ENCODE assay signal across 8 mouse cellular contexts in the genomic region with DNA sequence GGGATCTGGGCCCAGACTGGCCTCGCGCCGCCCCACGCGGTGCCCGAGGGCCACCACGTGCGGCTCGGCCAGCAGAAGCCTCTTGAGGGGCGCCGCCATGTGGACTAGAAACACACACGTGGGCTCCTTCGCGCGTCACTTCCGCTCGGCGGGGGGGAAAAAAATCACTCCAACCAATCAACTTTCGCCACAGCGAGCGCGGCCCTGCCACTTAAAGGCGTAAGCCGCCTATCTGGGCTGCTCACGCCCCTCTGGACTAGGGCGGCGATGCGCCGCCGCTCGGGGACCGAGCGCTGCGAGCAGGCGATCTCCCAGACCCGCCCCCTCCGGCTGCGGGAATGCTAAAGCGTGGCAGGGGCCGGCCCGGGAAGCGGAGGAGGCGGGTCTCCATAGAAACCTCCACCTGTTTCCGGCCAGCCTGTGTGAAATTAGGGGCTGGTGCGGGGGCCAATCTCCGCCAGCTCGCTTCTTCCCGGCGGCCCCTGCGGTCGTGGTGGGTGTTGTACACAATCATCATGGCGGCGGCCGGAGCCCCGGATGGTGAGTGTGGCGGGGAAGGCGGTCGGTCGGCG. TPM values are rescaled to one million over a fixed set of nuclear protein-coding genes. Genes with fewer than 3 reads are reported as not detected.
DNase-seq lines count a peak whose midpoint lies in the region; ATAC-seq and TF ChIP-seq lines count a peak whose summit lies in the region.

A gene (plus strand): TSS at position 231 of the 572 bp plus-strand sequence.
A gene (minus strand): TSS at position 319 of the 572 bp plus-strand sequence.

- intact Hi-C loops in heart, postnatal 10 days (cut with DNase I): loop anchor here (1.0 to 2.0 kb wide), 2 partner anchors 32 to 47 kb away; no protein-coding TSS in a partner anchor

- peak within 1 kb of the TSS; percentile 71 for H3K4me2 ChIP-seq in forebrain, embryonic 13.5 days
- peak within 1 kb of the TSS; percentile 91 for H3K4me2 ChIP-seq in liver, postnatal 0 days (ENCODE audit: low read depth, low read length)
- H3K4me2 ChIP-seq in neural tube, embryonic 14.5 days (ENCODE audit: low read depth, low read length): peak within 1 kb of the TSS; percentile 84

- peak; percentile 20; the same call in 1 of the 2 replicates for TF ChIP-seq EP300 in liver, postnatal 0 days (IDR thresholded peaks at IDR 0.05; ENCODE audit: low read depth)

- WGBS in forebrain, embryonic 13.5 days: under 1% methylated on average over 60 of the region's 60 CpGs
- WGBS in large intestine, adult 2 months: under 1% methylated on average over 60 of the region's 60 CpGs
- WGBS in liver, postnatal 0 days (ENCODE audit: insufficient replicate concordance): under 1% methylated on average over 53 of the region's 60 CpGs
- 0% methylated on average over 58 of the region's 60 CpGs for WGBS in neural tube, embryonic 14.5 days

- ATAC-seq in forebrain, embryonic 13.5 days: peak; percentile 98
- peak; percentile 97 for ATAC-seq in liver, postnatal 0 days
- peak; percentile 99 for ATAC-seq in neural tube, embryonic 14.5 days (ENCODE audit: low read depth)

- H3K9ac ChIP-seq in forebrain, embryonic 13.5 days: peak within 1 kb of the TSS; percentile 95
- peak within 1 kb of the TSS; percentile 89 for H3K9ac ChIP-seq in liver, postnatal 0 days (replicated peaks)
- H3K9ac ChIP-seq in neural tube, embryonic 14.5 days (replicated peaks; ENCODE audit: low read depth, low read length): peak within 1 kb of the TSS; percentile 95

- peak; percentile 93 for DNase-seq in c-Kit-positive CD71-positive TER-119-positive erythroid progenitor cells, embryonic 14.5 days (ENCODE audit: low spot score)
- DNase-seq in heart, postnatal 10 days: peak; percentile 96 to 99
- DNase-seq in large intestine, adult 2 months (ENCODE audit: low read depth, low spot score): peak; percentile 79
- peak; percentile 96 for DNase-seq in liver, postnatal 0 days
- peak; percentile 94 for DNase-seq in testis, postnatal 10 days (ENCODE audit: low spot score)

- H3K4me3 ChIP-seq in E14TG2a.4 (replicated peaks; ENCODE audit: low read length): peak within 1 kb of the TSS; percentile 100
- peak within 1 kb of the TSS; percentile 97 for H3K4me3 ChIP-seq in forebrain, embryonic 13.5 days
- peak within 1 kb of the TSS; percentile 94 for H3K4me3 ChIP-seq in liver, postnatal 0 days (ENCODE audit: low read depth, low read length)
- H3K4me3 ChIP-seq in neural tube, embryonic 14.5 days (ENCODE audit: low read depth, low read length): peak within 1 kb of the TSS; percentile 100

- H3K27ac ChIP-seq in forebrain, embryonic 13.5 days: peak within 1 kb of the TSS; percentile 96
- H3K27ac ChIP-seq in liver, postnatal 0 days (ENCODE audit: low read depth): peak within 1 kb of the TSS; percentile 92
- peak within 1 kb of the TSS; percentile 92 for H3K27ac ChIP-seq in neural tube, embryonic 14.5 days (ENCODE audit: low read depth, low read length)

- H3K4me1 ChIP-seq in E14TG2a.4 (replicated peaks; ENCODE audit: low read depth, low read length): peaks cover 50% of the 10 kb centered on the region
- H3K4me1 ChIP-seq in forebrain, embryonic 13.5 days: peaks cover 36% of the 10 kb centered on the region
- peaks cover 36% of the 10 kb centered on the region for H3K4me1 ChIP-seq in liver, postnatal 0 days (ENCODE audit: insufficient read depth)
- peaks cover 22% of the 10 kb centered on the region for H3K4me1 ChIP-seq in neural tube, embryonic 14.5 days (ENCODE audit: control insufficient read depth, insufficient read depth, low read length)

- peaks cover 55% of the 10 kb centered on the region for H3K36me3 ChIP-seq in E14TG2a.4 (ENCODE audit: insufficient read depth, low read length)
- peaks cover 40% of the 10 kb centered on the region for H3K36me3 ChIP-seq in forebrain, embryonic 13.5 days (ENCODE audit: poor library complexity, severe bottlenecking)
- H3K36me3 ChIP-seq in liver, postnatal 0 days (replicated peaks; ENCODE audit: insufficient read depth, low read length): peaks cover 14% of the 10 kb centered on the region
- peaks cover 6% of the 10 kb centered on the region; the same call in 1 of the 2 replicates for H3K36me3 ChIP-seq in neural tube, embryonic 14.5 days (ENCODE audit: control insufficient read depth, insufficient read depth, low read length)

- no peak for TF ChIP-seq CTCF in E14TG2a.4 (conservative IDR thresholded peaks at IDR 0.05; ENCODE audit: low read length)
- TF ChIP-seq CTCF in liver, postnatal 0 days (IDR thresholded peaks at IDR 0.05; ENCODE audit: low read depth): no peak; the same call in 1 of the 2 replicates

- no peaks in the 10 kb centered on the region for H3K9me3 ChIP-seq in E14TG2a.4 (ENCODE audit: low read length)
- H3K9me3 ChIP-seq in forebrain, embryonic 13.5 days (replicated peaks): no peaks in the 10 kb centered on the region
- no peaks in the 10 kb centered on the region for H3K9me3 ChIP-seq in liver, postnatal 0 days (ENCODE audit: low read length)
- no peaks in the 10 kb centered on the region for H3K9me3 ChIP-seq in neural tube, embryonic 14.5 days (ENCODE audit: control insufficient read depth, low read length)

- no peaks in the 10 kb centered on the region for H3K27me3 ChIP-seq in E14TG2a.4 (ENCODE audit: insufficient read depth, low read length)
- H3K27me3 ChIP-seq in forebrain, embryonic 13.5 days: no peaks in the 10 kb centered on the region
- no peaks in the 10 kb centered on the region for H3K27me3 ChIP-seq in liver, postnatal 0 days (ENCODE audit: insufficient read depth, low read length)
- H3K27me3 ChIP-seq in neural tube, embryonic 14.5 days (ENCODE audit: control insufficient read depth, insufficient read depth, low read length): no peaks in the 10 kb centered on the region

RNA-seq across cellular contexts. Expression of the first gene that starts in this region (rescaled TPM):
- polyA plus RNA-seq in forebrain, embryonic 13.5 days (2015; fragmentation: Nextera tagmentation; extraction: Ambion mirVana): 54.6 and 58.2 TPM in 2 replicates
- 10 to 100 TPM; 41.5 to 50.2 TPM for total RNA-seq in heart, postnatal 10 days (2021)
- 18.5 and 23.7 TPM in 2 replicates for polyA plus RNA-seq in large intestine, adult 2 months (2012; rRNA removed)
- 10.9 and 11.0 TPM in 2 replicates for polyA plus RNA-seq in liver, postnatal 0 days (2015; fragmentation: Nextera tagmentation; extraction: Ambion mirVana)
- polyA plus RNA-seq in neural tube, embryonic 14.5 days (2014; fragmentation: Nextera tagmentation; extraction: Ambion mirVana): 98.4 and 102 TPM in 2 replicates

RNA-seq across cellular contexts. Expression of the second gene that starts in this region (rescaled TPM):
- polyA plus RNA-seq in forebrain, embryonic 13.5 days (2015; fragmentation: Nextera tagmentation; extraction: Ambion mirVana): 10.9 and 12.2 TPM in 2 replicates
- total RNA-seq in heart, postnatal 10 days (2021): 10 to 100 TPM; 15.9 to 16.3 TPM
- polyA plus RNA-seq in large intestine, adult 2 months (2012; rRNA removed): 10.0 and 12.4 TPM in 2 replicates
- 8.3 TPM in 2 replicates for polyA plus RNA-seq in liver, postnatal 0 days (2015; fragmentation: Nextera tagmentation; extraction: Ambion mirVana)
- polyA plus RNA-seq in neural tube, embryonic 14.5 days (2014; fragmentation: Nextera tagmentation; extraction: Ambion mirVana): 10.7 and 11.2 TPM in 2 replicates

Comparison
In these comparisons a context has a peak if more than half of its experiments do, and no peak if none do; other contexts are left out.
1. Peak in every context shown above with its lines: DNase-seq, ATAC-seq, H3K4me3 ChIP-seq and H3K27ac ChIP-seq.